Mouse (Mus musculus): ENCODE results near the gene Usp12.

DNA sequence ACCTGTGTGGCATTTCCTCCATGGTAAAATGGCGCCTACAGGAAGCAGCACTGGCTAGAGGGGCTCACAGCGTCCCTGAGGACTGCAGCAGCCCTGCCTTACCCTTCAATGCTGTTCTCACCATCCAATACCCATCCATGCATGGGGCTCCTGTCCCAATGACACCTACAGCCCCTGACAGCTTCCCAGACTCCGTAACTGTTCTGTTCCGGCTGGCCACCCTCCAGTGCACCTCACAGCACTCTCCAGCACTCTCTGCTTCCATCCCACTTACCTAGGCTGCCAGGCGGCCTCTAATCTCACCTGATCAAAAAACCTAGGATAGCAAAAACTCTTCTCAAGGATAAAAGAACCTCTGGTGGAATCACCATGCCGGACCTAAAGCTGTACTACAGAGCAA, 35.6 kb downstream of the Usp12 start:
- TF ChIP-seq POLR2A (IDR thresholded peaks at IDR 0.05; ENCODE audit: low read depth, low read length) (no peak), CTCF (IDR thresholded peaks at IDR 0.05; ENCODE audit: borderline replicate concordance, insufficient read depth, low read length) (no peak)
